Mouse (Mus musculus): Measurements from ENCODE around the gene Pemt. TPM values are rescaled to one million over a fixed set of nuclear protein-coding genes. Genes with fewer than 3 reads are reported as not detected.

Pemt gene
- polyA plus RNA-seq, 2 experiments: 5.4 to 7.2 TPM

GRCm38 (mm10) chr11:59965227-59966101 is 80.8 kb downstream of the Pemt start:
- ATAC-seq (ENCODE audit: low FRiP score, low read depth): peak; percentile 78
- TF ChIP-seq POLR2A (IDR thresholded peaks at IDR 0.05; ENCODE audit: borderline replicate concordance, extremely low read depth, insufficient read depth, insufficient read length): no peak

GRCm38 (mm10) chr11:59964818-59965217 is 81.5 kb downstream of the Pemt start, which contains the start of gene Rasd1:
Gene Rasd1 (minus strand): TSS chr11:59964944.
- peak within 1 kb of the TSS; percentile 97 for H3K4me2 ChIP-seq (replicated peaks; ENCODE audit: low read depth, low read length, severe bottlenecking)
- H3K27me3 ChIP-seq (ENCODE audit: control insufficient read depth, insufficient read depth, low read length): peaks cover 26% of the 10 kb centered on the region
- H3K4me3 ChIP-seq (replicated peaks; ENCODE audit: low read length): peak within 1 kb of the TSS; percentile 44
- peaks cover 17% of the 10 kb centered on the region for H3K4me1 ChIP-seq (ENCODE audit: control insufficient read depth, insufficient read depth, low read length)
- H3K36me3 ChIP-seq (ENCODE audit: control insufficient read depth, insufficient read depth, low read length): peaks cover 17% of the 10 kb centered on the region
- WGBS: 0% methylated on average over 28 of the region's 28 CpGs
- DNase-seq (ENCODE audit: low spot score) (peak; percentile 66), ATAC-seq (ENCODE audit: low FRiP score, low read depth) (peak; percentile 83)
- H3K9ac ChIP-seq (ENCODE audit: low read depth, low read length, severe bottlenecking): peak within 1 kb of the TSS; percentile 58
- TF ChIP-seq POLR2A (IDR thresholded peaks at IDR 0.05; ENCODE audit: borderline replicate concordance, extremely low read depth, insufficient read depth, insufficient read length): no peak
- H3K9me3 ChIP-seq (ENCODE audit: control insufficient read depth, low read length): no peaks in the 10 kb centered on the region
- 0 out of 2 replicates have a peak within 1 kb of the TSS, but pooled peaks have one; percentile 28 for H3K27ac ChIP-seq (replicated peaks; ENCODE audit: low read depth, low read length)

More at GRCm38 (mm10) chr11:59965227-59966101, 80.8 kb downstream of the Pemt start:
- 26% methylated on average over 25 of the region's 25 CpGs for WGBS
- Histone ChIP-seq H3K4me2 (replicated peaks; ENCODE audit: low read depth, low read length, severe bottlenecking) (peak overlapping the region; percentile 97), H3K36me3 (ENCODE audit: control insufficient read depth, insufficient read depth, low read length) (peaks cover 16% of the 10 kb centered on the region), H3K4me1 (ENCODE audit: control insufficient read depth, insufficient read depth, low read length) (peaks cover 17% of the 10 kb centered on the region), H3K27ac (replicated peaks; ENCODE audit: low read depth, low read length) (0 out of 2 replicates have a peak overlapping the region, but pooled peaks have one; percentile 28), H3K27me3 (ENCODE audit: control insufficient read depth, insufficient read depth, low read length) (peaks cover 26% of the 10 kb centered on the region), H3K4me3 (replicated peaks; ENCODE audit: low read length) (peak overlapping the region; percentile 44), H3K9me3 (ENCODE audit: control insufficient read depth, low read length) (no peaks in the 10 kb centered on the region), H3K9ac (ENCODE audit: low read depth, low read length, severe bottlenecking) (peak overlapping the region; percentile 58)
- peak; percentile 68 for DNase-seq (ENCODE audit: low spot score)

- Histone ChIP-seq H3K9ac (ENCODE audit: low read depth, low read length, severe bottlenecking) (peak overlapping the region; percentile 58), H3K36me3 (ENCODE audit: control insufficient read depth, insufficient read depth, low read length) (peaks cover 17% of the 10 kb centered on the region), H3K4me3 (replicated peaks; ENCODE audit: low read length) (peak overlapping the region; percentile 44), H3K9me3 (ENCODE audit: control insufficient read depth, low read length) (no peaks in the 10 kb centered on the region), H3K27me3 (ENCODE audit: control insufficient read depth, insufficient read depth, low read length) (peaks cover 26% of the 10 kb centered on the region), H3K4me1 (ENCODE audit: control insufficient read depth, insufficient read depth, low read length) (peaks cover 17% of the 10 kb centered on the region), H3K4me2 (replicated peaks; ENCODE audit: low read depth, low read length, severe bottlenecking) (peak overlapping the region; percentile 97), H3K27ac (replicated peaks; ENCODE audit: low read depth, low read length) (0 out of 2 replicates have a peak overlapping the region, but pooled peaks have one; percentile 28)
- WGBS: 2% methylated on average over 33 of the region's 33 CpGs
- TF ChIP-seq POLR2A (IDR thresholded peaks at IDR 0.05; ENCODE audit: borderline replicate concordance, extremely low read depth, insufficient read depth, insufficient read length): no peak
- no peak for DNase-seq (ENCODE audit: low spot score)
- no peak for ATAC-seq (ENCODE audit: low FRiP score, low read depth)
These were observed 82.0 kb downstream of the Pemt start for GRCm38 (mm10) chr11:59964163-59964758.

GRCm38 (mm10) chr11:59963364-59964162 is 82.7 kb downstream of the Pemt start:
- peak overlapping the region; percentile 97 for H3K4me2 ChIP-seq (replicated peaks; ENCODE audit: low read depth, low read length, severe bottlenecking)
- no peaks in the 10 kb centered on the region for H3K9me3 ChIP-seq (ENCODE audit: control insufficient read depth, low read length)
- H3K27ac ChIP-seq (replicated peaks; ENCODE audit: low read depth, low read length): no peak overlapping the region
- peak overlapping the region; percentile 44 for H3K4me3 ChIP-seq (replicated peaks; ENCODE audit: low read length)
- no peak for TF ChIP-seq POLR2A (IDR thresholded peaks at IDR 0.05; ENCODE audit: borderline replicate concordance, extremely low read depth, insufficient read depth, insufficient read length)
- WGBS: 11% methylated on average over 34 of the region's 34 CpGs
- H3K36me3 ChIP-seq (ENCODE audit: control insufficient read depth, insufficient read depth, low read length): peaks cover 17% of the 10 kb centered on the region
- H3K4me1 ChIP-seq (ENCODE audit: control insufficient read depth, insufficient read depth, low read length): peaks cover 17% of the 10 kb centered on the region
- peaks cover 26% of the 10 kb centered on the region for H3K27me3 ChIP-seq (ENCODE audit: control insufficient read depth, insufficient read depth, low read length)
- DNase-seq (ENCODE audit: low spot score) (no peak), ATAC-seq (ENCODE audit: low FRiP score, low read depth) (no peak)
- H3K9ac ChIP-seq (ENCODE audit: low read depth, low read length, severe bottlenecking): peak overlapping the region; percentile 58

Data from limb, embryonic 14.5 days (tissue).